Mouse (Mus musculus) E14TG2a.4 (cell line): ENCODE data around the gene Amd1.
A peak's percentile ranks its signal among the peaks of the same experiment; 100 is the strongest.

Experiments
- H3K27me3 ChIP-seq: 2 replicates; pipeline ENCODE4 v1.6.1; 2014; ENCODE audit warnings: low read length, control low read depth; ENCODE audit not compliant: insufficient read depth
- H3K36me3 ChIP-seq: 2 replicates; pipeline ENCODE4 v1.6.1; 2014; ENCODE audit warnings: low read length, control low read depth; ENCODE audit not compliant: insufficient read depth
- H3K4me1 ChIP-seq: replicated peaks from 2 replicates; pipeline ENCODE4 v1.6.1; 2014; ENCODE audit warnings: low read depth, low read length, control low read depth
- H3K4me3 ChIP-seq: replicated peaks from 2 replicates; pipeline ENCODE4 v1.5.1; 2014; ENCODE audit warnings: mild to moderate bottlenecking, low read length
- H3K9me3 ChIP-seq: 2 replicates; pipeline ENCODE4 v1.6.1; 2014; ENCODE audit warnings: low read length, control low read depth
- CTCF ChIP-seq: conservative IDR thresholded peaks from 2 replicates; pipeline ENCODE4 v1.5.1; 2014; ENCODE audit warnings: low read length
- NANOG ChIP-seq: IDR thresholded peaks from 2 replicates; pipeline ENCODE4 v1.6.1; 2014; ENCODE audit warnings: borderline replicate concordance, low read length, mixed read lengths
- POU5F1 ChIP-seq: IDR thresholded peaks from 2 replicates; pipeline ENCODE4 v1.6.1; 2014; ENCODE audit warnings: low read length, borderline replicate concordance

Amd1 gene

GRCm38 (mm10) chr10:40247166-40247716 is 54.7 kb downstream of the Amd1 start:
- Histone ChIP-seq H3K36me3 (peaks cover 81% of the 10 kb centered on the region), H3K9me3 (no peaks in the 10 kb centered on the region), H3K4me1 (peaks cover 36% of the 10 kb centered on the region), H3K27me3 (no peaks in the 10 kb centered on the region), H3K4me3 (peak overlapping the region; percentile 97)
- no peak for TF ChIP-seq NANOG
- no peak for TF ChIP-seq POU5F1
- TF ChIP-seq CTCF: no peak

GRCm38 (mm10) chr10:40246374-40247165 is 55.4 kb downstream of the Amd1 start, which contains the start of gene Rpf2:
Rpf2 (minus strand) TSS chr10:40247036.
- H3K36me3 ChIP-seq: peaks cover 81% of the 10 kb centered on the region
- no peaks in the 10 kb centered on the region for H3K9me3 ChIP-seq
- peaks cover 41% of the 10 kb centered on the region for H3K4me1 ChIP-seq
- no peaks in the 10 kb centered on the region for H3K27me3 ChIP-seq
- H3K4me3 ChIP-seq: peak within 1 kb of the TSS; percentile 97
- TF ChIP-seq POU5F1 (no peak), CTCF (no peak), NANOG (no peak)

- no peak for TF ChIP-seq CTCF
- no peak for TF ChIP-seq POU5F1
- TF ChIP-seq NANOG: no peak
- Histone ChIP-seq H3K4me1 (peaks cover 37% of the 10 kb centered on the region), H3K9me3 (no peaks in the 10 kb centered on the region), H3K27me3 (no peaks in the 10 kb centered on the region), H3K36me3 (peaks cover 98% of the 10 kb centered on the region), H3K4me3 (0 out of 2 replicates have a peak overlapping the region, but pooled peaks have one; percentile 1)
Measured at GRCm38 (mm10) chr10:40237826-40238225, 64.2 kb downstream of the Amd1 start.
